Mouse (Mus musculus): ENCODE results near the gene Pebp1.

GRCm38 (mm10) chr5:117279669-117280050 lies 7.8 kb downstream of the Pebp1 start:
- TF ChIP-seq CTCF (IDR thresholded peaks at IDR 0.05) (no peak), EP300 (IDR thresholded peaks at IDR 0.05) (no peak)

All from lung, postnatal 0 days (tissue).